Mouse (Mus musculus) layer of hippocampus, adult 2 months (tissue): ENCODE data around the gene Apbb1ip. TPM values are rescaled to one million over a fixed set of nuclear protein-coding genes. Genes with fewer than 3 reads are reported as not detected.
"Not testable (repeated sequence)": the region's sequence is repeated elsewhere in the genome, so short reads cannot be mapped to it uniquely, and the experiment has no call there.

Source experiments
- DNase-seq, 2 experiments: peaks; one replicate each; pipeline ENCODE4 v3.0.0; 2022; ENCODE audit warnings: low spot score in 2 of 2
- H3K27ac ChIP-seq: fragments of 200-600 bp; 2 replicates; pipeline ENCODE4 v1.8.1; 2022
- H3K4me3 ChIP-seq: fragments of 200-600 bp; 2 replicates; pipeline ENCODE4 v1.8.1; 2022; ENCODE audit warnings: mild to moderate bottlenecking
- CTCF ChIP-seq: fragments of 200-600 bp; conservative IDR thresholded peaks from 2 replicates; pipeline ENCODE4 v1.8.1; 2022; ENCODE audit warnings: antibody characterized with exemption, mild to moderate bottlenecking, moderate library complexity
- total RNA-seq, 2 experiments: library from RNA; stranded (reverse); gene quantifications; 2 replicates each; pipeline ENCODE4 v1.2.3; 2021

Gene Apbb1ip
- total RNA-seq, 2 experiments from 2014 or later, result 5.8 to 6.0 TPM

DNA sequence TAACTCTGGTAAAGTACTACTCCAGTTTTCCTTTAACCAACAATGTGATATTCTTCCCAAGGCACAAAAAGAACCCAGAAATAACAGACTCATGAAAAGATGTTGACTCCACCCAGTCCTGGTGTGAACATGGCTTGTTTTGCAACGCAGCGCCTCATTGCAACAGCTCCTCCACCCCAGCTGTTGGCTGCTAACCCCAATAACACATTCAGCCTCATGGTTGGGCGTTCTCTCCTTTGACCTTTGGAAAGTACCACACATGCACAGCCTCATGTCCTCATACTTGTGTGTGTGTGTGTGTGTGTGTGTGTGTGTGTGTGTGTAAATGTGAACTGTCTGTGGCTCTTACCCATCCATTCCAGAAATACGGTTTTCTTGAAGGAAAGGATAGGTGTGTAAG, 37.0 kb downstream of the Apbb1ip start:
- no peak for TF ChIP-seq CTCF
- DNase-seq, result no peak
- Histone ChIP-seq H3K4me3 (no peak overlapping the region), H3K27ac (no peak overlapping the region)

DNA sequence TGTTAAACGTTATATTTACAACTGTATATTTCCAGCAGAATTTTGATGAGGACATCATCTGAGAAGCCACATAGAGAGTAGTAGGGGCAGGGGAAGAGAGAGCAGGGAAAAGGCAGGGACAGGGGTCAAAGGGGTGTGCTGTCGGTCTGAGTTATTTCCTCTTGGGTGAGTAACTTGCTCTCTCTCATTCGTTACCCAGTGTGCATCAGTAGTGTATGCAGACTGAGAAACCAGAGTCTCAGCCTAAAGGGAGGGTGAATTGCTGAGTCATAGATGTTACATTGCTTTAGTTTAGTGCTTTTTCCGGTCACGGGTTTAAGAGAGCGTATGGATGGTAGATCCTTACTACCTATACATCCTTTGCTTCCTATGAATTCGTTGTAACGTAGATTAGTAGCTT, 37.6 kb downstream of the Apbb1ip start:
- no peak for TF ChIP-seq CTCF
- Histone ChIP-seq H3K27ac (no peak overlapping the region), H3K4me3 (no peak overlapping the region)
- DNase-seq, result no peak

DNA sequence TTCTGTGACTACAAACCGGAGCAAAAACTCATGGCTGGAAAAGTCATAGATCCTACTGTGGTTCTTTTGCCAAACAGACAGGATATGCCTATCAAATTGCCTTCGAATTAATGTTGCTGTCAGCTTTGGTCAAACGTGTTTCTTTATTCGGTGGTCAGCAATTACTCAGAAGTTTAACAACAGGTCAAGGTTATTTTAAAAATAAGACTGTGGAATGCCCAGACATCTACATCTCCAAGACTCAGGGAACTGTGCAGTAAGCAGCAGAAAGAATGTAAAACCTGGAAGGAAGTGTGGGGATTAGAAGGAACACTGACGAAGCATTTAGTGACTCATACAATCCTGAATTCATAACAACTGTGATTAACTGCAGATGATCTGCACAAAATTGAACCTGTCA, 40.0 kb downstream of the Apbb1ip start:
- no peak overlapping the region for H3K27ac ChIP-seq
- H3K4me3 ChIP-seq, result no peak overlapping the region
- no peak for DNase-seq
- no peak for TF ChIP-seq CTCF

DNA sequence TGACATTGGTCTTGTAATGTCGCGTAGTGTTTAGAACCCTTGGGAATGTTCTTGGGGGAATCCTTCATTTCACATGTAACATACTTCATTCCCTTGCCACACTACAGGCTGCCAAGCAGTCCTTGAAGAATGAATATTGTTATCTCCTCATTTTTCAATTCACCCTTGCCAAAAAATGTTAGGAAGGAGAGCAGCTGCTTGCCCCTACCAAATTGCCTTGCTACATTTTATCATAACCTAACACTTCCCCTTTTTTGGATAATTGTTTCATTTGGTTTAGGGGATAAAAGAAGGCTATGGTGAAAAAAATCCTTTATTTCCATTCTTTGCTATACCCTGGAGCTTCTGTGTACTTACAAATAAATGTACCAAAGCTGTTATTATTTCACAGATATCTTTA, 41.8 kb downstream of the Apbb1ip start:
- no peak for DNase-seq
- no peak overlapping the region for H3K4me3 ChIP-seq
- TF ChIP-seq CTCF, result no peak
- H3K27ac ChIP-seq, result no peak overlapping the region

DNA sequence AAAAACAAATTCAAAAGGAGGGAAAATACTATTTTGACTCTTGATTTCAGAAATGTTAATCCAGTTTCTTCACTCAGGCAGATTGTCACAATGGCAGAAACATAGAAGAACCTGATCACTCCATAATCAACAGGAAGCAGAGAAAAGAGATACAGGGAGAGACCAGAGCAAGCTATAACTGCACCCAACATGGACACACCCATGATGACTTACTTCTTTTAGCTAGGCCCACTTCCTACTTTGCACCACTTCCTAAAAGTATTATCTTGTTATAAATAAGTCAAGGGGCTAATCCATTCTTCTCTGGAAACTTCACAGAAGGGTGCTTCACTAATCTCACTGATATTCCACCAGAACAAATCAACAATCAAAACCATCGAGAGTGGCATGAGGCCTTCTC, 42.3 kb downstream of the Apbb1ip start:
- no peak for TF ChIP-seq CTCF
- DNase-seq, result no peak
- no peak overlapping the region for H3K4me3 ChIP-seq
- H3K27ac ChIP-seq, result no peak overlapping the region

DNA sequence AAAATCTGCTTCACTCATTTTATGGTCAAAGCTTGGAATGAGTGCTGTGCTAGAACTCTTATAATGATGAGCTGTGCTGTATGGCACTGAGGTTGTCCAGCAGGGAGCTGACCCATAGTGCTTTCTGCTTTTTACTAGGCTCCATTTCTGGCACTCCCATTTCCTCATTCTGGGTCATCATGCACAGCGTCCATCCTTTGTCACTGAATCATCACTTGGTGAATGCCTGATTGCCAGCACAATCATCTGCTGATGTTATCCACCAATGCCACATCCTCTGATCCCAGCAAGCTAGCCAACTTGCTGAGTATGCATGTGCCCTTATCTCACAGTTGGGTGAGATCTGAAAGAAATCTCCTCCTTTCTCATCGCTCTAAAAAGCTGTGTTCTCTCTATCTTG, 48.4 kb downstream of the Apbb1ip start:
- H3K4me3 ChIP-seq, result no peak overlapping the region
- TF ChIP-seq CTCF, result no peak
- no peak overlapping the region for H3K27ac ChIP-seq
- no peak for DNase-seq

DNA sequence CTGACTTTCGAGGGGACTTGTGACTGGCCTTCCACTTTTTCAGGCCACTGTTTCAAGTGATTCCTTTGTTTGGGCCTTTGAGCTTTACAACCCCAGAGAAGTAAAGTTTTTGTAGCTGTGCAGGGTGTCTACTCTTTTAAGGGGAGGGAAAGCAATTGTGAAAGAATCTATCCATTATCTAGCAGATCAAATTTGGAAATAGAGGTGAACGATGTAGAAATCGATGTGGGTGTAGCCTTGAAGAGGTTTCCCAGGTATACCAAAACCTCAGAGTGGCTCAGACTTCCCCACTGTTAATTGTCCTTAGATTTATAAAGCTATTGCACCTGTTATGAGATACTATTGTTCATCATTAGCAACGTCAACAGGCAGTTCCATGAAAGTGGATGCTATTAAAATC, 71.6 kb downstream of the Apbb1ip start:
- TF ChIP-seq CTCF, result no peak

DNA sequence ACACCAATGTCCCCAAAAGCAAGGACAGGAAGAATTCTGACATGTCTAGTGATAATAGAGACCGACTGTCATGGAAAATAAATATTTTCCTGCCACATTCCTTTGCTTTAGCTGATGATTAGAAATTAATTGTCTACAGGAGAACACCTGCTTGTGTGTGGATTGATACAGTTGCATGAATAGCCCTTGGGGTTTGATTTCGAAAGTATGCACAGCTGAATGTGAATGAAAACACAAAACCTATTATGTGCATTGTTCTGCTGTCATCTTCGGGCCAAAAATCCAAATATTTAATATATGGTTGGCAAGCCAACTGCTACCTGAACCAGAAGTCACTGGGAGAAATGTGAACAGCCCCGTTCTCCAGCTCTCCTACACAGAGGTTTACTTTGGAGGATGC, 78.0 kb downstream of the Apbb1ip start:
- H3K27ac ChIP-seq, result no peak overlapping the region
- no peak overlapping the region for H3K4me3 ChIP-seq
- TF ChIP-seq CTCF, result no peak
- no peak for DNase-seq

More for the DNA sequence above, 71.6 kb downstream of the Apbb1ip start:
- Histone ChIP-seq H3K4me3 (no peak overlapping the region), H3K27ac (no peak overlapping the region)
- no peak for DNase-seq

DNA sequence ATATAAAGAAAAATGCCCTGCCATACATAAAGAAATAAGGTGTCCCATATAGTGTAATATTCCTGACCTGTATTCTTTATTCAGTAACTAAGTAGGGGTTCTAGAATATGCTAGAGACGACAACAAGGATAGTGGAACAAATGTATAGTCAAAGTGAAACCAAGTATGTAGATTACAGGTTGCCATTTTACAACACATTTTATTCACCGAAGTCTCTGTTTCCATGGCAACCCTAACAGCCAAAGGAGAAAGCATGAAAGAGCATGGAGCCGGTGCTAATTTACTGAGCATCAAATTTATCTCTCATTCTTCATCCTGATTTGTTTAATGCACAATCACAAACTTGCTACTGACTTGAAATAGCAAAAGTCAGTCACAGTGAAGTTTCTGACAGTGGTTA, 83.6 kb downstream of the Apbb1ip start:
- no peak for TF ChIP-seq CTCF
- H3K27ac ChIP-seq, result no peak overlapping the region
- DNase-seq, result peak in 1 of 2 experiments; percentile 3
- no peak overlapping the region for H3K4me3 ChIP-seq

DNA sequence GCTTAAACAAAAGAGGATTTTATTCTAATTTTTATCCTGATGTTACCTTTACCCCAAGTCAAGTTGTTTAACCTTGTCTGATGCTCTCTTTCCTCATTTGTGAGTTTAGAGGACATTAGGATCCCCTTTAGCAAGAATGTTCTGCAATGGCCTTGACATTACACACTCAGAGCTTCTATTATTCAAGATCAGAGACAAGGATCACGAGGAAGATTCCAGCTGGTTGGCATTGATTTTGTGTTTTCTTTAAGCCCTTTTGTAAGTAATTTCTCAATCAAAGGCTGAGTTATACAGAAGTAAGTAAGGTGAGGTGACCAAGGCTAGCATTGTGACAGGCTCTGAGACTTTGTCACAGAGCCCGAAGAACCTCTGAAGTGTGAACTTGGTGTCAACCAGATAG, 88.3 kb downstream of the Apbb1ip start:
- no peak for TF ChIP-seq CTCF
- no peak for DNase-seq
- H3K27ac ChIP-seq, result no peak overlapping the region
- no peak overlapping the region for H3K4me3 ChIP-seq

DNA sequence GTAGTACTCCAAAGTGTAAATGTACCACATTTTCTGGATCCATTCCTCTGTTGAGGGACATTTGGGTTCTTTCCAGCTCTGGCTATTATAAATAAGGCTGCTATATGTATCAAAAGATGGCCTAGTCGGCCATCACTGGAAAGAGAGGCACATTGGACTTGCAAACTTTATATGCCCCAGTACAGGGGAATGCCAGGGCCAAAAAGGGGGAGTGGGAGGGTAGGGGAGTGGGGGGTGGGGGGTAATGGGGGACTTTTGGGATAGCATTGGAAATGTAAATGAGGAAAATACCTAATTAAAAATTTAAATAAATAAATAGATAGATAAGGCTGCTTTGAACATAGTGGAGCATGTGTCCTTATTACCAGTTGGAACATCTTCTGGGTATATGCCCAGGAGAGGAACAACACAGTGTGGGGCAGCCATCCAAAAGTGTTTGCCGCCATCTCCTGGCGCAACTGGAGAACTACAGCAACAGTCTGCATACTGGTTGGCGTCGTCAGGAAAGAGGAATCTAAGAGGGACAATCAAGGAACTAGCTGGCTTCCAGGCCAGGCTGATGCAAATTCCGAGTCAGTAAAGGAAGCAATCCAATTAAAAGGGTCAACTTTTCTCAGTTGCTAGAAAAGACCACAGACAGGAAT, 90.6 kb downstream of the Apbb1ip start:
- H3K4me3 ChIP-seq, H3K27ac ChIP-seq: not testable (repeated sequence)
- peak; percentile 78 to 84 for DNase-seq
- TF ChIP-seq CTCF, result peak; percentile 90

DNA sequence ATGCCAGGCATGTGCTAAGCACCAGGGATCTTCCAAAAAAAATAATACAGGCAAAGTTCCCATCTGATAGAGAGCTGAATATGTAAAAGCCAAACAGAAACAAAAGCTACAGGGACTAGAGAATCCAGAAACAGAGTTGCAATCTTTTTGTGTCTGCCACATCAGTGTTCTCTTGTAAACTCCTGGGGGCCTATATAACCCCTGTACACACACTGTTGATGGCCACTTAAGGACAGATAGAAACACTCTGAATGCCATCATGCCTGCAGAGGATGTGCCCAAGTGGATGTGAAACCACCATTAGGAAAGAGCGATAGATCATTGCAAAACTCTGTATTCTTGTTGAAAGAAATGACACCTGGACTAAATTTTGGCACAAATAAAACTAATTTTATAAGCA, 91.9 kb downstream of the Apbb1ip start:
- no peak overlapping the region for H3K4me3 ChIP-seq
- no peak for DNase-seq
- no peak overlapping the region for H3K27ac ChIP-seq
- TF ChIP-seq CTCF, result no peak

DNA sequence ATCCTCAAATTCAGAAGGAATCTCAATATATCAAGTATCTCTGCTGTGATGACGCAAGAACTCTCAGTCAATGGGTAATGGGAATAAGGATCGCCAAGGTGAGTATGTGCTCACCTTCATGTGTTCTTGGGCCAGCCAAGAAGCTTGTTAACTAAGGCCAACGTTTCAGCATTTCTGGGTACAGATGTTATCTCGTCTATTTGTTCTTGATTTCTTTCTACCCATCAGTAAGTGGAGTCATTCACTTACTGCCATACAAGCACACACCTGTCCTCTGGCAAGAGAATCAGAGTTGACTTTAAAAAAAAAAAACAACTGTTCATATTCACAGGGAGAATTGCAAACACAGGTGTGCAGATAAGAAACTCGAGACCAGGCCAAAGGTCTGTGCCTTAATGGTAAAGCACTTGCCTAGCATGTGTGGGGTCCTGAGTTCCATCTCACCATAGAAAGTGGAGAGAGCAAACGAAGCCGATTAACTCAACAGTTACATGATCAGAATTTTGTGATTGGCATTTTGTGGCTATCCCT, 93.1 kb downstream of the Apbb1ip start:
- Histone ChIP-seq H3K27ac (no peak overlapping the region), H3K4me3 (no peak overlapping the region)
- TF ChIP-seq CTCF, result no peak
- DNase-seq, result no peak

DNA sequence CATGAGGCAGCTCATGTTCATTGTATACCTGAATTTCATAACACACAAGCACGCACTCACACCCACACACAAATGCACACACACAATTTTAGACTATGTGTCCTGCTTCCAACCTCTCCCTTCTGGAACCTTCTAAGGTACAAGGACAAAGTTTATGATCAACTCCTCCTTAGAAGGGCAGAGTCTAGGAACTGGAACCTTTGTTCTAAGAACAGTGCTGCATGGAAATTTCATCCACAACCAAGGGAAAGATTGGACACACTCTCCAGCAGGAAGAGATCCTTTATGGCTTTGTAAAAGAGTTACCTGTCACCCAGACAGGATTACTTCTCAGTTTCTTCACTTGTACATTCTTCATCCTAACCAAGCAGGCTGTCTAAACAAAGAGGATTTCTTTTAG, 99.3 kb downstream of the Apbb1ip start:
- DNase-seq, result no peak
- no peak for TF ChIP-seq CTCF
- Histone ChIP-seq H3K4me3 (no peak overlapping the region), H3K27ac (no peak overlapping the region)
